Mouse (Mus musculus): ENCODE results near the gene Rhpn2.

DNA sequence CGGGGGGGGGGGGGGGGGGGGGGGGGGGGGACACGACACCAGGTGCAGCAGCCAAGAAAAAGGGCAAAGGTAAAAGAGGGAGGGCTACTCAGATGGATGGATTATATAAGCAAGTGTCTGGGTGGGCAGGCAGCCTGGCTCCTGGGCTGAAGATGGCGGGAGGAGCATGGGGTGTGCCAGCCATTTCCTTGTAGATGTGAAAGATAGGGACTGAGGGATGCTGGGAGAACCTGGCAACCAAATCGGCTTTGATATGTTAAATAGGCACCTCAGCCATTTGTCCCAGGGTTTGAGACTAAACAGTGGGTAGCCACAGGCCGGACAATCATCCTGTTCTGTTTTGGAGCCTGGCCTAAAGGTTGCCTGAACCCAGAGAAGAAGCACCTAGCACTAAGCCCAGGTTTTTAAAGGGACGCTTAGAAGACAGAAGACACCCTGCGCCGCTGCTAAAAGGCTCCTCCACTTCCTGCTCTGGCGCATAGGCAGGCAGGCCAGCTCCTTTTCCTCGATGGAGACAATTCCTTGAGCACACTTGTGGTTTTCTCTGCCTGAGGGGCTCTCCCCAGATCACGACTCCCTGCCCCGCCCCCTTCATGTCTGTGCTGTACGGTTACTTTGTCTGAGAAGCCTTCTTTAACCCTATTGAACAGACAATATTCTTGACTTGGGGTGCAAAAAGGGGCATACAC is 11.1 kb upstream of the Rhpn2 start:
- TF ChIP-seq CTCF (conservative IDR thresholded peaks at IDR 0.05; ENCODE audit: low read length) (no peak), POU5F1 (IDR thresholded peaks at IDR 0.05; ENCODE audit: borderline replicate concordance, low read length) (no peak)

Data from E14TG2a.4 (cell line).